Mouse (Mus musculus): Measurements from ENCODE around the gene Pdgfb. TPM values are rescaled to one million over a fixed set of nuclear protein-coding genes. Genes with fewer than 3 reads are reported as not detected.

Gene Pdgfb
- polyA plus RNA-seq, 1 experiment from 2014 or later = 2.2 TPM

GRCm38 (mm10) chr15:80006156-80006555, 8.6 kb downstream of the Pdgfb start:
- no peak for ATAC-seq (ENCODE audit: insufficient read depth, low FRiP score, low TSS enrichment)
- no peak overlapping the region for H3K4me3 ChIP-seq (ENCODE audit: low read depth, low read length)
- peaks cover 6% of the 10 kb centered on the region for H3K4me1 ChIP-seq (ENCODE audit: control insufficient read depth, insufficient read depth, low read length)

GRCm38 (mm10) chr15:80005436-80005835, 9.3 kb downstream of the Pdgfb start:
- peaks cover 6% of the 10 kb centered on the region for H3K4me1 ChIP-seq (ENCODE audit: control insufficient read depth, insufficient read depth, low read length)
- no peak for DNase-seq (ENCODE audit: low spot score)
- H3K27me3 ChIP-seq (ENCODE audit: control insufficient read depth, insufficient read depth, low read length) = no peaks in the 10 kb centered on the region
- no peak overlapping the region for H3K4me2 ChIP-seq (ENCODE audit: low read depth)
- WGBS = 77% methylated on average over 10 of the region's 10 CpGs
- H3K36me3 ChIP-seq (ENCODE audit: control insufficient read depth, insufficient read depth, low read length) = no peaks in the 10 kb centered on the region
- no peak for ATAC-seq (ENCODE audit: insufficient read depth, low FRiP score, low TSS enrichment)
- H3K9me3 ChIP-seq (ENCODE audit: control insufficient read depth, low read length) = no peaks in the 10 kb centered on the region
- H3K9ac ChIP-seq (ENCODE audit: low read length) = no peak overlapping the region
- no peak overlapping the region for H3K4me3 ChIP-seq (ENCODE audit: low read depth, low read length)
- no peak overlapping the region for H3K27ac ChIP-seq (ENCODE audit: low read depth, low read length)

More at GRCm38 (mm10) chr15:80006156-80006555, 8.6 kb downstream of the Pdgfb start:
- no peaks in the 10 kb centered on the region for H3K9me3 ChIP-seq (ENCODE audit: control insufficient read depth, low read length)
- no peak overlapping the region for H3K4me2 ChIP-seq (ENCODE audit: low read depth)
- no peaks in the 10 kb centered on the region for H3K36me3 ChIP-seq (ENCODE audit: control insufficient read depth, insufficient read depth, low read length)
- H3K9ac ChIP-seq (ENCODE audit: low read length) = no peak overlapping the region
- peaks cover 3% of the 10 kb centered on the region for H3K27me3 ChIP-seq (ENCODE audit: control insufficient read depth, insufficient read depth, low read length)
- WGBS = 93% methylated on average over 7 of the region's 7 CpGs
- no peak overlapping the region for H3K27ac ChIP-seq (ENCODE audit: low read depth, low read length)
- DNase-seq (ENCODE audit: low spot score) = no peak

- Histone ChIP-seq H3K36me3 (ENCODE audit: control insufficient read depth, insufficient read depth, low read length) (no peaks in the 10 kb centered on the region), H3K27me3 (ENCODE audit: control insufficient read depth, insufficient read depth, low read length) (no peaks in the 10 kb centered on the region), H3K9me3 (ENCODE audit: control insufficient read depth, low read length) (no peaks in the 10 kb centered on the region), H3K4me3 (ENCODE audit: low read depth, low read length) (no peak overlapping the region), H3K27ac (ENCODE audit: low read depth, low read length) (no peak overlapping the region), H3K4me1 (ENCODE audit: control insufficient read depth, insufficient read depth, low read length) (peaks cover 6% of the 10 kb centered on the region), H3K9ac (ENCODE audit: low read length) (peak overlapping the region; percentile 42; the same call in 1 of the 2 replicates), H3K4me2 (ENCODE audit: low read depth) (no peak overlapping the region)
- peak; percentile 31 for DNase-seq (ENCODE audit: low spot score)
- ATAC-seq (ENCODE audit: insufficient read depth, low FRiP score, low TSS enrichment) = no peak
- 49% methylated on average over 14 of the region's 14 CpGs for WGBS
These were observed 10.0 kb downstream of the Pdgfb start for GRCm38 (mm10) chr15:80004644-80005340.

- H3K4me3 ChIP-seq (ENCODE audit: low read depth, low read length) = no peak overlapping the region
- no peak overlapping the region for H3K27ac ChIP-seq (ENCODE audit: low read depth, low read length)
- no peak overlapping the region for H3K4me2 ChIP-seq (ENCODE audit: low read depth)
- H3K36me3 ChIP-seq (ENCODE audit: control insufficient read depth, insufficient read depth, low read length) = no peaks in the 10 kb centered on the region
- no peak overlapping the region for H3K9ac ChIP-seq (ENCODE audit: low read length)
- H3K9me3 ChIP-seq (ENCODE audit: control insufficient read depth, low read length) = no peaks in the 10 kb centered on the region
- H3K4me1 ChIP-seq (ENCODE audit: control insufficient read depth, insufficient read depth, low read length) = peaks cover 6% of the 10 kb centered on the region
- H3K27me3 ChIP-seq (ENCODE audit: control insufficient read depth, insufficient read depth, low read length) = no peaks in the 10 kb centered on the region
- ATAC-seq (ENCODE audit: insufficient read depth, low FRiP score, low TSS enrichment) (no peak), DNase-seq (ENCODE audit: low spot score) (no peak)
- WGBS = 43% methylated on average over 2 of the region's 2 CpGs
These were observed 11.2 kb downstream of the Pdgfb start for GRCm38 (mm10) chr15:80003581-80003980.

GRCm38 (mm10) chr15:80001601-80002000, 13.2 kb downstream of the Pdgfb start:
- Histone ChIP-seq H3K4me3 (ENCODE audit: low read depth, low read length) (no peak overlapping the region), H3K27ac (ENCODE audit: low read depth, low read length) (no peak overlapping the region), H3K27me3 (ENCODE audit: control insufficient read depth, insufficient read depth, low read length) (no peaks in the 10 kb centered on the region), H3K4me1 (ENCODE audit: control insufficient read depth, insufficient read depth, low read length) (peaks cover 6% of the 10 kb centered on the region), H3K36me3 (ENCODE audit: control insufficient read depth, insufficient read depth, low read length) (no peaks in the 10 kb centered on the region), H3K4me2 (ENCODE audit: low read depth) (no peak overlapping the region), H3K9me3 (ENCODE audit: control insufficient read depth, low read length) (no peaks in the 10 kb centered on the region), H3K9ac (ENCODE audit: low read length) (no peak overlapping the region)
- DNase-seq (ENCODE audit: low spot score) (no peak), ATAC-seq (ENCODE audit: insufficient read depth, low FRiP score, low TSS enrichment) (no peak)
- 93% methylated on average over 23 of the region's 23 CpGs for WGBS

- 70% methylated on average over 8 of the region's 8 CpGs for WGBS
- ATAC-seq (ENCODE audit: insufficient read depth, low FRiP score, low TSS enrichment) = no peak
- Histone ChIP-seq H3K27me3 (ENCODE audit: control insufficient read depth, insufficient read depth, low read length) (no peaks in the 10 kb centered on the region), H3K27ac (ENCODE audit: low read depth, low read length) (no peak overlapping the region), H3K4me3 (ENCODE audit: low read depth, low read length) (no peak overlapping the region), H3K9ac (ENCODE audit: low read length) (no peak overlapping the region), H3K4me1 (ENCODE audit: control insufficient read depth, insufficient read depth, low read length) (peaks cover 6% of the 10 kb centered on the region), H3K36me3 (ENCODE audit: control insufficient read depth, insufficient read depth, low read length) (no peaks in the 10 kb centered on the region), H3K4me2 (ENCODE audit: low read depth) (no peak overlapping the region), H3K9me3 (ENCODE audit: control insufficient read depth, low read length) (no peaks in the 10 kb centered on the region)
- DNase-seq (ENCODE audit: low spot score) = no peak
These were observed 14.1 kb downstream of the Pdgfb start for GRCm38 (mm10) chr15:80000694-80001093.

- Histone ChIP-seq H3K27ac (ENCODE audit: low read depth, low read length) (no peak overlapping the region), H3K4me2 (ENCODE audit: low read depth) (no peak overlapping the region), H3K4me1 (ENCODE audit: control insufficient read depth, insufficient read depth, low read length) (no peaks in the 10 kb centered on the region), H3K9me3 (ENCODE audit: control insufficient read depth, low read length) (no peaks in the 10 kb centered on the region), H3K9ac (ENCODE audit: low read length) (no peak overlapping the region), H3K27me3 (ENCODE audit: control insufficient read depth, insufficient read depth, low read length) (no peaks in the 10 kb centered on the region), H3K36me3 (ENCODE audit: control insufficient read depth, insufficient read depth, low read length) (no peaks in the 10 kb centered on the region), H3K4me3 (ENCODE audit: low read depth, low read length) (no peak overlapping the region)
- WGBS = 77% methylated on average over 3 of the region's 3 CpGs
- no peak for DNase-seq (ENCODE audit: low spot score)
- no peak for ATAC-seq (ENCODE audit: insufficient read depth, low FRiP score, low TSS enrichment)
These were observed 16.8 kb downstream of the Pdgfb start for GRCm38 (mm10) chr15:79997988-79998387.

GRCm38 (mm10) chr15:79996781-79997180, 18.0 kb downstream of the Pdgfb start:
- Histone ChIP-seq H3K9me3 (ENCODE audit: control insufficient read depth, low read length) (no peaks in the 10 kb centered on the region), H3K9ac (ENCODE audit: low read length) (no peak overlapping the region), H3K36me3 (ENCODE audit: control insufficient read depth, insufficient read depth, low read length) (no peaks in the 10 kb centered on the region), H3K4me1 (ENCODE audit: control insufficient read depth, insufficient read depth, low read length) (no peaks in the 10 kb centered on the region), H3K4me2 (ENCODE audit: low read depth) (no peak overlapping the region), H3K27me3 (ENCODE audit: control insufficient read depth, insufficient read depth, low read length) (no peaks in the 10 kb centered on the region), H3K4me3 (ENCODE audit: low read depth, low read length) (no peak overlapping the region), H3K27ac (ENCODE audit: low read depth, low read length) (no peak overlapping the region)
- WGBS = 91% methylated on average over 11 of the region's 11 CpGs
- ATAC-seq (ENCODE audit: insufficient read depth, low FRiP score, low TSS enrichment) = no peak
- no peak for DNase-seq (ENCODE audit: low spot score)

GRCm38 (mm10) chr15:79995552-79995951, 19.2 kb downstream of the Pdgfb start:
- WGBS = 93% methylated on average over 7 of the region's 7 CpGs
- Histone ChIP-seq H3K27me3 (ENCODE audit: control insufficient read depth, insufficient read depth, low read length) (no peaks in the 10 kb centered on the region), H3K36me3 (ENCODE audit: control insufficient read depth, insufficient read depth, low read length) (no peaks in the 10 kb centered on the region), H3K27ac (ENCODE audit: low read depth, low read length) (no peak overlapping the region), H3K4me2 (ENCODE audit: low read depth) (no peak overlapping the region), H3K4me1 (ENCODE audit: control insufficient read depth, insufficient read depth, low read length) (no peaks in the 10 kb centered on the region), H3K9me3 (ENCODE audit: control insufficient read depth, low read length) (no peaks in the 10 kb centered on the region), H3K4me3 (ENCODE audit: low read depth, low read length) (no peak overlapping the region), H3K9ac (ENCODE audit: low read length) (no peak overlapping the region)
- no peak for ATAC-seq (ENCODE audit: insufficient read depth, low FRiP score, low TSS enrichment)
- DNase-seq (ENCODE audit: low spot score) = no peak
